ENCODE assay signal across 16 mouse cellular contexts in genomic region chr5:88602030-88602429, GRCm38 (mm10).
"Had no signal": no experiment of that assay in that cellular context is flagged by ENCODE, and none has a peak within 500 bp of the region (broad histone marks: within the 10 kb centered on the region; RNA-seq: fewer than 3 reads in every experiment).

No protein-coding gene starts in this region.

- H3K36me3 ChIP-seq: stomach, embryonic 15.5 days had no signal

- H3K4me1 ChIP-seq: neural tube, embryonic 13.5 days; neural tube, embryonic 15.5 days; stomach, embryonic 15.5 days had no signal

- H3K9ac ChIP-seq: neural tube, embryonic 13.5 days; neural tube, embryonic 15.5 days; stomach, embryonic 15.5 days had no signal

- H3K27ac ChIP-seq: neural tube, embryonic 13.5 days; neural tube, embryonic 15.5 days; stomach, embryonic 15.5 days; stomach, postnatal 0 days had no signal

- H3K4me2 ChIP-seq: neural tube, embryonic 13.5 days; neural tube, embryonic 15.5 days; stomach, embryonic 15.5 days had no signal

- H3K4me3 ChIP-seq: neural tube, embryonic 13.5 days; neural tube, embryonic 15.5 days; stomach, embryonic 15.5 days had no signal

- DNase-seq: retina, postnatal 1 day; right cerebral cortex, adult 18-20 months; right cerebral cortex, postnatal 14 days; right cerebral cortex, postnatal 25 days; right cerebral cortex, postnatal 4 days; spleen, adult 18-20 months; thymus, adult 18-20 months; thymus, adult 2 months; thymus, postnatal 14 days; thymus, postnatal 25 days; thymus, postnatal 36 days; thymus, postnatal 4 days had no signal

- H3K9me3 ChIP-seq: neural tube, embryonic 13.5 days; neural tube, embryonic 15.5 days; stomach, embryonic 15.5 days had no signal

- H3K27me3 ChIP-seq: neural tube, embryonic 13.5 days; neural tube, embryonic 15.5 days; stomach, embryonic 15.5 days had no signal
